Mouse (Mus musculus) E14TG2a.4 (cell line): Measurements from ENCODE around the gene Lmna.
A peak's percentile ranks its signal among the peaks of the same experiment; 100 is the strongest.

ENCODE experiments used
- H3K27me3 ChIP-seq: 2 replicates; pipeline ENCODE4 v1.6.1; 2014; ENCODE audit warnings: low read length, control low read depth; ENCODE audit not compliant: insufficient read depth
- H3K36me3 ChIP-seq: 2 replicates; pipeline ENCODE4 v1.6.1; 2014; ENCODE audit warnings: low read length, control low read depth; ENCODE audit not compliant: insufficient read depth
- H3K4me1 ChIP-seq: replicated peaks from 2 replicates; pipeline ENCODE4 v1.6.1; 2014; ENCODE audit warnings: low read depth, low read length, control low read depth
- H3K4me3 ChIP-seq: replicated peaks from 2 replicates; pipeline ENCODE4 v1.5.1; 2014; ENCODE audit warnings: mild to moderate bottlenecking, low read length
- H3K9me3 ChIP-seq: 2 replicates; pipeline ENCODE4 v1.6.1; 2014; ENCODE audit warnings: low read length, control low read depth
- CTCF ChIP-seq: conservative IDR thresholded peaks from 2 replicates; pipeline ENCODE4 v1.5.1; 2014; ENCODE audit warnings: low read length
- NANOG ChIP-seq: IDR thresholded peaks from 2 replicates; pipeline ENCODE4 v1.6.1; 2014; ENCODE audit warnings: borderline replicate concordance, low read length, mixed read lengths
- POU5F1 ChIP-seq: IDR thresholded peaks from 2 replicates; pipeline ENCODE4 v1.6.1; 2014; ENCODE audit warnings: low read length, borderline replicate concordance

Gene Lmna

GRCm38 (mm10) chr3:88452246-88452645 lies 57.5 kb downstream of the Lmna start:
- TF ChIP-seq NANOG, result no peak
- no peak for TF ChIP-seq POU5F1
- no peak for TF ChIP-seq CTCF
- Histone ChIP-seq H3K36me3 (no peaks in the 10 kb centered on the region), H3K27me3 (peaks cover 73% of the 10 kb centered on the region), H3K4me3 (no peak overlapping the region), H3K9me3 (no peaks in the 10 kb centered on the region), H3K4me1 (peaks cover 63% of the 10 kb centered on the region)

GRCm38 (mm10) chr3:88450379-88451131 lies 59.2 kb downstream of the Lmna start:
- peaks cover 50% of the 10 kb centered on the region for H3K4me1 ChIP-seq
- no peak for TF ChIP-seq CTCF
- no peak for TF ChIP-seq POU5F1
- no peak for TF ChIP-seq NANOG
- no peak overlapping the region for H3K4me3 ChIP-seq
- H3K27me3 ChIP-seq, result peaks cover 60% of the 10 kb centered on the region
- no peaks in the 10 kb centered on the region for H3K36me3 ChIP-seq
- no peaks in the 10 kb centered on the region for H3K9me3 ChIP-seq

- no peaks in the 10 kb centered on the region for H3K36me3 ChIP-seq
- no peaks in the 10 kb centered on the region for H3K9me3 ChIP-seq
- H3K4me3 ChIP-seq, result peak overlapping the region; percentile 64
- TF ChIP-seq NANOG, result no peak
- TF ChIP-seq CTCF, result no peak; the same call in 1 of the 2 replicates
- TF ChIP-seq POU5F1, result no peak
- H3K4me1 ChIP-seq, result peaks cover 39% of the 10 kb centered on the region
- H3K27me3 ChIP-seq, result peaks cover 52% of the 10 kb centered on the region
Measured at GRCm38 (mm10) chr3:88449395-88450023, 60.2 kb downstream of the Lmna start.

- no peak for TF ChIP-seq POU5F1
- no peak for TF ChIP-seq CTCF
- TF ChIP-seq NANOG, result no peak
- no peaks in the 10 kb centered on the region for H3K9me3 ChIP-seq
- peaks cover 43% of the 10 kb centered on the region for H3K27me3 ChIP-seq
- no peaks in the 10 kb centered on the region for H3K36me3 ChIP-seq
- peaks cover 43% of the 10 kb centered on the region for H3K4me1 ChIP-seq
- no peak overlapping the region for H3K4me3 ChIP-seq
Measured at GRCm38 (mm10) chr3:88448443-88448842, 61.3 kb downstream of the Lmna start.

GRCm38 (mm10) chr3:88447676-88448183 lies 62.0 kb downstream of the Lmna start:
- Histone ChIP-seq H3K4me3 (no peak overlapping the region; the same call in 1 of the 2 replicates), H3K27me3 (peaks cover 36% of the 10 kb centered on the region), H3K4me1 (peaks cover 43% of the 10 kb centered on the region), H3K9me3 (no peaks in the 10 kb centered on the region), H3K36me3 (no peaks in the 10 kb centered on the region)
- no peak for TF ChIP-seq POU5F1
- no peak for TF ChIP-seq CTCF
- TF ChIP-seq NANOG, result no peak

- H3K27me3 ChIP-seq, result peaks cover 25% of the 10 kb centered on the region
- no peaks in the 10 kb centered on the region for H3K9me3 ChIP-seq
- no peaks in the 10 kb centered on the region for H3K36me3 ChIP-seq
- H3K4me3 ChIP-seq, result no peak overlapping the region
- TF ChIP-seq NANOG (no peak), POU5F1 (no peak), CTCF (no peak)
- H3K4me1 ChIP-seq, result peaks cover 53% of the 10 kb centered on the region
Measured at GRCm38 (mm10) chr3:88446471-88447123, 63.2 kb downstream of the Lmna start.

- peaks cover 5% of the 10 kb centered on the region; the same call in 1 of the 2 replicates for H3K36me3 ChIP-seq
- TF ChIP-seq NANOG (no peak), POU5F1 (no peak), CTCF (no peak)
- no peak overlapping the region for H3K4me3 ChIP-seq
- no peaks in the 10 kb centered on the region for H3K9me3 ChIP-seq
- peaks cover 69% of the 10 kb centered on the region for H3K4me1 ChIP-seq
- H3K27me3 ChIP-seq, result no peaks in the 10 kb centered on the region
Measured at GRCm38 (mm10) chr3:88442888-88443287, 66.9 kb downstream of the Lmna start.

- Histone ChIP-seq H3K9me3 (no peaks in the 10 kb centered on the region), H3K27me3 (no peaks in the 10 kb centered on the region), H3K4me3 (no peak overlapping the region), H3K36me3 (peaks cover 9% of the 10 kb centered on the region; the same call in 1 of the 2 replicates), H3K4me1 (peaks cover 69% of the 10 kb centered on the region)
- TF ChIP-seq NANOG, result no peak
- TF ChIP-seq CTCF, result no peak
- no peak for TF ChIP-seq POU5F1
Measured at GRCm38 (mm10) chr3:88442488-88442887, 67.3 kb downstream of the Lmna start.
